Mouse (Mus musculus) cerebellum, adult 2 months (tissue): ENCODE data around the gene 6030452D12Rik. TPM values are rescaled to one million over a fixed set of nuclear protein-coding genes. Genes with fewer than 3 reads are reported as not detected.

Source experiments
- DNase-seq, 2 experiments: peaks; one replicate each; pipeline ENCODE4 v3.0.0; 2021
- H3K27ac ChIP-seq: fragments of 200-500 bp; 2 replicates; pipeline ENCODE4 v1.5.1; 2012; ENCODE audit warnings: low read length, control low read depth, inconsistent platforms; ENCODE audit not compliant: insufficient read depth
- H3K27me3 ChIP-seq: fragments of 200-500 bp; 2 replicates; pipeline ENCODE4 v1.6.1; 2012; ENCODE audit warnings: inconsistent platforms, mild to moderate bottlenecking, low read length, moderate library complexity; ENCODE audit not compliant: control insufficient read depth, insufficient read depth
- H3K4me1 ChIP-seq: fragments of 200-500 bp; 2 replicates; pipeline ENCODE4 v1.6.1; 2011; ENCODE audit warnings: low read length; ENCODE audit not compliant: control insufficient read depth, insufficient read depth
- H3K4me3 ChIP-seq: fragments of 200-500 bp; replicated peaks from 2 replicates; pipeline ENCODE3; 2011; ENCODE audit warnings: mild to moderate bottlenecking, low read depth, low read length, control low read depth; ENCODE audit not compliant: insufficient read depth
- CTCF ChIP-seq: fragments of 200-500 bp; IDR thresholded peaks from 2 replicates; pipeline ENCODE4 v1.5.1; 2011; ENCODE audit warnings: low read depth, mild to moderate bottlenecking, control low read depth, low read length, moderate library complexity, borderline replicate concordance; ENCODE audit not compliant: insufficient read depth
- POLR2A ChIP-seq: fragments of 200-500 bp; IDR thresholded peaks from 2 replicates; pipeline ENCODE4 v1.6.1; 2011; ENCODE audit warnings: low read length, control low read depth, borderline replicate concordance; ENCODE audit not compliant: insufficient read depth
- WGBS: fragments of 180-500 bp; shearing (Covaris S2); methylation state at CpG from one replicate; pipeline ENCODE4 v1.1.7; 2018; 5-methylcytosine and 5-hydroxymethylcytosine counted together
- polyA plus RNA-seq: library from polyadenylated mRNA; depleted of rRNA; stranded (reverse); fragments of >200 nt; gene quantifications from 2 replicates; pipeline ENCODE4 v1.2.3, GENCODE M21; 2012

6030452D12Rik gene
- polyA plus RNA-seq, 1 experiment, result not detected

DNA sequence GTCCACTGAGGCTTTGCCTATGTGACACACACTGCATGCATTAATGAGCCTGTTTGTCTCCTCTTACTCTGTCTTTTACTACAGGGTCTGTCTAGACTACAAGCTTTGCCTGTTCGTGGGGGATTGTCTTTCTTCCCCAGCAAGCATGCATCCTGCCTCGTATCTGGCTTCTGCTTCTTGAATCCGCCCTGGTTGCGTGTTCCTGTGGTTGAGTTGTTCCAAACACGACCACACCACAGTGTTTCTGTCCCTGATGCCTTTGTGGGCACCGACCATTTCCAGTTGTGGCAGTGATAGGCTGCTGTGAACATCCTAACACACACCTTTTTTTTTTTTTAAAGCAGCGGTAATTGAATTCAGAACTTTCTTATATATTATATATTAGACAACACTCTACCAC is 33.4 kb downstream of the 6030452D12Rik start:
- no peaks in the 10 kb centered on the region for H3K27me3 ChIP-seq
- DNase-seq, result no peak
- H3K27ac ChIP-seq, result no peak overlapping the region
- WGBS, result 72% methylated on average over 7 of the region's 7 CpGs
- TF ChIP-seq CTCF (no peak), POLR2A (no peak)
- H3K4me3 ChIP-seq, result no peak overlapping the region
- H3K4me1 ChIP-seq, result peaks cover 3% of the 10 kb centered on the region; the same call in 1 of the 2 replicates

DNA sequence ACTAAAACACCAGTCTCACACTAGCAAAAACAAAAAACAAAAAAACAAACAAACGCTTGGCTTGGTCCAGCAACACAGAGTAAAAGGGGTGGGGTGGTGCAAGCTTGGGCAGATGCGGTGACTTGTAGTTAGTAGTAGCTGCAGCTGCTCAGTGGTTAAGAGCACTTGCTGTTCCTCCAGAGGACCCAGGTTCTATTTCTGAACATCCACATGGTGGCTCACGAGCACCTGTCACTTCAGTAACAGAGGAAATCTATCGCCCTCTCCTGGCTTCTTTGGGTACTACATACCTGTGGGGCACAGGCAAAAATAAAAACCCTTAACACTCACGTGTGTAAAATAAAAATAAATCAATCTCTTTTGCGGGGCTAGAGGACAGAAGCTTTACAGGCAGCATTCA is 34.1 kb downstream of the 6030452D12Rik start:
- TF ChIP-seq POLR2A, result no peak
- 0 out of 2 replicates have a peak, but pooled peaks have one; percentile 13 for TF ChIP-seq CTCF
- peak; percentile 14 to 19 for DNase-seq
- WGBS, result 45% methylated on average over 6 of the region's 6 CpGs
- H3K27ac ChIP-seq, result no peak overlapping the region
- peaks cover 7% of the 10 kb centered on the region; the same call in 1 of the 2 replicates for H3K4me1 ChIP-seq
- no peak overlapping the region for H3K4me3 ChIP-seq
- H3K27me3 ChIP-seq, result no peaks in the 10 kb centered on the region

DNA sequence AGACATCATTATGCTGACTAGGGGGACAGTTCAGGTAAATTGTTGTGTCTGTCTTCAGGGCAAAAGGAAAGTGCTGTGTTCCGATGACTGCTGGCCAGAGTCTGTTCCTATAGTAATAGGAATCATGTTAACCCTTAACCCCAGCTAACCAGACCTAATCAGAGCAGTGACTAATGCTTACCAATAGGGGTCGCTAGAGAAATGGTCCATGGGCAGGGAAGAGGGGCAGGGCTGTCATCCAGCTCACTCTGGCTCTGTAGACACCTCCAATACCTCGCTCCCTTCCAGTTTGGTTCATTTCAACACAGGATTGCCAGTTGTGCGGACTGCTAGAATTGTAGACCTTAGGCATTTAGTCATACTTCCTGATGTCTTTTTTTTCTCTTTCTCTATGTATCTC is 35.1 kb downstream of the 6030452D12Rik start:
- Histone ChIP-seq H3K27ac (no peak overlapping the region), H3K4me3 (no peak overlapping the region), H3K4me1 (peaks cover 7% of the 10 kb centered on the region; the same call in 1 of the 2 replicates), H3K27me3 (no peaks in the 10 kb centered on the region)
- TF ChIP-seq POLR2A (no peak), CTCF (no peak)
- no peak for DNase-seq
- WGBS, result 77% methylated on average over 4 of the region's 4 CpGs

DNA sequence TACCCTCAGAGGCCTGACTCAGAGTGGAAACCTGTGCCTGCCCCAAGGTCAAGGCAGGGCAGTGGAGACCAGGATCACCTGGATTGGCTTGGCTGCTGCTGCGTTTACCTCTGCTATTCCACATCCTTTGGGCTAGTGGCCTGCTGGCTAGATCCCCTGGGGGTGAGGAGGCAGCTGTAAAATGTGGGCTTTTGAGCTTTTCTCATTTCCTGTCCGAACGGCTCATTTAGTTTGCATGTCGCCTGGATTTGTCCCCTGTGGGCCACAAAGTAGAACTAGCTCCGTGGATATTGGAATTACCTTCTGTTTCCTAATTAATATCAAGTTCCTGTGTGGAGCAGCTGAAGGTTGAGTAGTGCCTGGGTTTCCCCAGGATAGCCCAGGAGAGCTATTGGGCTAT is 38.9 kb downstream of the 6030452D12Rik start:
- no peaks in the 10 kb centered on the region for H3K27me3 ChIP-seq
- TF ChIP-seq POLR2A (no peak), CTCF (no peak)
- 77% methylated on average over 5 of the region's 5 CpGs for WGBS
- H3K27ac ChIP-seq, result no peak overlapping the region
- no peak overlapping the region for H3K4me3 ChIP-seq
- H3K4me1 ChIP-seq, result peaks cover 7% of the 10 kb centered on the region; the same call in 1 of the 2 replicates
- no peak for DNase-seq

DNA sequence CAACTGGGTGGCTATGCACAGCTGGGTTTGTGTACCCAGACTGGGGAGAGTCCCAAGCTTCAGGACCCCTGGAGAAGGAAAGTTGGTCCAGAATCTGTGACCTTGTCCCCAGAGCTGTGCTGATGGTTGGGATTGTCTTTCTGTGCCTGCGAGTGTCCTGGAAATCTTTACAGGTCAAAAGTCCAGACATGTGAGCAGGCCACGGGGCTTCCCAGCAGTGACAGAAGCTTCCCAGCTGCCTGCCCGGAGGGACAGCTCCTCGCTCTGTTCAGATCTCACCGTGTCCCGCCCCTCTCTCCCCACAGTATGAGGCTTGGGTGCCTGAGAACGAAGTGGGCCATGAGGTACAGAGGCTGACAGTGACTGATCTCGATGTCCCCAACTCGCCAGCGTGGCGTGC is 40.7 kb downstream of the 6030452D12Rik start:
- peaks cover 7% of the 10 kb centered on the region; the same call in 1 of the 2 replicates for H3K4me1 ChIP-seq
- DNase-seq, result no peak
- TF ChIP-seq CTCF (no peak), POLR2A (no peak)
- WGBS, result 84% methylated on average over 11 of the region's 11 CpGs
- H3K27ac ChIP-seq, result no peak overlapping the region
- H3K27me3 ChIP-seq, result no peaks in the 10 kb centered on the region; the same call in 1 of the 2 replicates
- no peak overlapping the region for H3K4me3 ChIP-seq

DNA sequence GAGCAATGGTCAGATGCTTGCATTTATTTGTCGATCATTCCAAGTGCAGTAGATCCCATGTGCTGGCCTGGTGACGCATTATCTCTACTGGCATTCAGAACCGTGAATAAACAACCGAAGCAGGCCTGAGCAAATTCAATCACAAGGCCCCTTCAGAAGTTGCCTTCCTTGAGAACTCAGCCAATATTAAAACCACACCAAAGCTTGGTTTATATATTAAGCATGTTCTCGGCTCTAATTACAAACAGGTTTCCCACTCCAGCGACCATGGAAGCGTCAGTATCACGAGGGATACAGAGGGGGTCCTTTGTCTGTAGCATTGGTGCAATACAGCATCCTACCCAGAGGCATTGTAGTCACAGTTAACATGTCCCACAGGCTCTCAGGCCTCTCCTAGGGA is 42.7 kb downstream of the 6030452D12Rik start:
- WGBS, result 74% methylated on average over 8 of the region's 8 CpGs

DNA sequence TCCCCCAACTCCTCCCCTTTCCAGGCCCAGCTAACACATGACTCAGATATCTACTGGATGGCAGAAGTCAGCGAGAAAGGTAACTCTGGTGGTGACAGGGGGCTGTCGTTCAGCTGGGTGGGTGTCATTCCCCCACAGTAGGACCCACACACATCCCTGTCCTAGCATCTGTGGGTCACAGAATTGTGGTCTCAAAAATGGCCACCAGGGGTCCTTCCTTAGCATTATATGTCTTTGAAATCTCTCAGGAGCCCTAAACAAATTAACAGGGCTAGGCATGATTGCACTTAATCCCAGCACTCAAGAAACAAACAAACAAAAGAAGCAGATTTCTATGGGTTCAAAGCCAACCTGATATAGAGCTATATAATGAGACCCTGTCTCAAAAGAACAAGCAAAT is 44.8 kb downstream of the 6030452D12Rik start:
- Histone ChIP-seq H3K27me3 (no peaks in the 10 kb centered on the region; the same call in 1 of the 2 replicates), H3K4me1 (no peaks in the 10 kb centered on the region), H3K27ac (no peak overlapping the region), H3K4me3 (no peak overlapping the region)
- WGBS, result 81% methylated on average over 2 of the region's 2 CpGs
- TF ChIP-seq POLR2A (no peak), CTCF (no peak)
- no peak for DNase-seq

More for the DNA sequence above, 42.7 kb downstream of the 6030452D12Rik start:
- TF ChIP-seq CTCF (no peak), POLR2A (no peak)
- H3K4me1 ChIP-seq, result peaks cover 7% of the 10 kb centered on the region; the same call in 1 of the 2 replicates
- no peak for DNase-seq
- H3K27me3 ChIP-seq, result no peaks in the 10 kb centered on the region; the same call in 1 of the 2 replicates
- H3K27ac ChIP-seq, result no peak overlapping the region
- no peak overlapping the region for H3K4me3 ChIP-seq

DNA sequence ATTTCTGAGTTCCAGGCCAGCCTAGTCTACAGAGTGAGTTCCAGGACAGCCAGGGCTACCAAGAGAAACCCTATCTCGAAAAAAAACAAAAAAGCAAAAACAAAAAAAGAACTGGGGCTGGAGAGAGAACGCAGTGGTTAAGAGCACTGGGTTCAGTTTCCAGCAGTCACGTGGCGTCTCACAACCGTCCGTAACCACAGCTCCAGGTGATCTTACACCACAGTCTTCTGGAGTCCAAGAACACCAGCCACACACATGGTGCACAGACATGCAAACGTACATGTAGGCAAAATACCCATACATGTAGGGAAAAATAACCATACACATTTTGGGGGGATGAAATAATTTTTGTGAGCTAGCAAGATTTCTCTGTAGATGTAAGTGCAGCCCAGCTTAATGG is 46.4 kb downstream of the 6030452D12Rik start:
- no peak overlapping the region for H3K4me3 ChIP-seq
- WGBS, result 83% methylated on average over 7 of the region's 7 CpGs
- H3K27ac ChIP-seq, result no peak overlapping the region
- H3K4me1 ChIP-seq, result no peaks in the 10 kb centered on the region
- DNase-seq, result no peak
- TF ChIP-seq POLR2A (no peak), CTCF (no peak)
- H3K27me3 ChIP-seq, result no peaks in the 10 kb centered on the region; the same call in 1 of the 2 replicates
